Mouse (Mus musculus): ENCODE results near the gene Rsph10b.

GRCm38 (mm10) chr5:143959551-143959950, 26.7 kb downstream of the Rsph10b start:
- TF ChIP-seq POLR2A (IDR thresholded peaks at IDR 0.05; ENCODE audit: borderline replicate concordance, extremely low read depth, low read depth, low read length) (no peak), CTCF (IDR thresholded peaks at IDR 0.05; ENCODE audit: insufficient read depth, low read length) (no peak)

Data from lung, adult 2 months (tissue).